Mouse (Mus musculus) adrenal gland, postnatal 10 days (tissue): ENCODE data around the gene Scn10a. TPM values are rescaled to one million over a fixed set of nuclear protein-coding genes. Genes with fewer than 3 reads are reported as not detected.

Experiments used
- DNase-seq: peaks from one replicate; pipeline ENCODE4 v3.0.0; 2021; ENCODE audit warnings: mixed read lengths
- total RNA-seq, 2 experiments: library from RNA; stranded (reverse); gene quantifications; 2 replicates each; pipeline ENCODE4 v1.2.3; 2021

Scn10a gene
- total RNA-seq, 2 experiments from 2014 or later: not detected

GRCm38 (mm10) chr9:119574366-119574765, 144.8 kb downstream of the Scn10a start:
- no peak for DNase-seq

- no peak for DNase-seq
These were observed 146.1 kb downstream of the Scn10a start for GRCm38 (mm10) chr9:119573009-119573408.

GRCm38 (mm10) chr9:119571411-119571888, 147.7 kb downstream of the Scn10a start:
- no peak for DNase-seq

- DNase-seq: peak; percentile 12
These were observed 148.5 kb downstream of the Scn10a start for GRCm38 (mm10) chr9:119570652-119571051.

- no peak for DNase-seq
These were observed 150.4 kb downstream of the Scn10a start for GRCm38 (mm10) chr9:119568732-119569131.

- DNase-seq: no peak
These were observed 151.3 kb downstream of the Scn10a start for GRCm38 (mm10) chr9:119567800-119568199.

GRCm38 (mm10) chr9:119566214-119566613, 152.9 kb downstream of the Scn10a start:
- DNase-seq: no peak

GRCm38 (mm10) chr9:119564803-119565202, 154.3 kb downstream of the Scn10a start:
- no peak for DNase-seq

GRCm38 (mm10) chr9:119563617-119564016, 155.5 kb downstream of the Scn10a start:
- DNase-seq: no peak

- no peak for DNase-seq
These were observed 156.9 kb downstream of the Scn10a start for GRCm38 (mm10) chr9:119562256-119562655.

- DNase-seq: peak; percentile 44
These were observed 157.4 kb downstream of the Scn10a start for GRCm38 (mm10) chr9:119561746-119562145.

GRCm38 (mm10) chr9:119559537-119560276, 159.4 kb downstream of the Scn10a start:
- DNase-seq: no peak

Other genes starting within 250 kb of the Scn10a start
- gene Scn5a, start 140.3 kb downstream of the Scn10a start, total RNA-seq: under 1 TPM; 0.39 to 0.45 TPM
- under 1 TPM; 0.12 TPM for gene Scn11a, start 106.1 kb upstream of the Scn10a start, total RNA-seq
- 10 to 100 TPM; 35.6 to 48.6 TPM for gene Wdr48, start 175.6 kb upstream of the Scn10a start, total RNA-seq
- 10 to 100 TPM; 18.9 to 25.7 TPM for gene Gorasp1, start 218.2 kb upstream of the Scn10a start, total RNA-seq
- under 1 TPM; 0.21 to 0.33 TPM for gene Ttc21a, start 218.3 kb upstream of the Scn10a start, total RNA-seq